Mouse (Mus musculus) intestine, embryonic 15.5 days (tissue): ENCODE measurements around the gene Gm5157. TPM values are rescaled to one million over a fixed set of nuclear protein-coding genes. Genes with fewer than 3 reads are reported as not detected.
"Not testable (repeated sequence)": the region's sequence is repeated elsewhere in the genome, so short reads cannot be mapped to it uniquely, and the experiment has no call there.

Experiments
- ATAC-seq: fragments of 200-750 bp; cut with Nextera tagmentation; 2 replicates; pipeline ENCODE4 v1.8.0; 2017; ENCODE audit warnings: moderate TSS enrichment, moderate library complexity
- H3K27ac ChIP-seq: fragments of 300-500 bp; sonication (generic); 2 replicates; pipeline ENCODE4 v1.5.1; 2015; ENCODE audit warnings: mild to moderate bottlenecking, inconsistent platforms
- H3K27me3 ChIP-seq: fragments of 300-500 bp; sonication (generic); replicated peaks from 2 replicates; pipeline ENCODE4 v1.6.1; 2015; ENCODE audit warnings: inconsistent platforms
- H3K36me3 ChIP-seq: fragments of 300-500 bp; sonication (generic); 2 replicates; pipeline ENCODE4 v1.6.1; 2015; ENCODE audit warnings: inconsistent platforms
- H3K4me1 ChIP-seq: fragments of 300-500 bp; sonication (generic); replicated peaks from 2 replicates; pipeline ENCODE4 v1.6.1; 2015; ENCODE audit warnings: inconsistent platforms
- H3K4me2 ChIP-seq: fragments of 300-500 bp; sonication (generic); replicated peaks from 2 replicates; pipeline ENCODE4 v1.6.1; 2015; ENCODE audit warnings: mild to moderate bottlenecking, inconsistent platforms
- H3K4me3 ChIP-seq: fragments of 300-500 bp; sonication (generic); replicated peaks from 2 replicates; pipeline ENCODE4 v1.5.1; 2015; ENCODE audit warnings: inconsistent platforms
- H3K9ac ChIP-seq: fragments of 300-500 bp; sonication (generic); 2 replicates; pipeline ENCODE4 v1.6.1; 2015; ENCODE audit warnings: inconsistent platforms
- H3K9me3 ChIP-seq: fragments of 300-500 bp; sonication (generic); 2 replicates; pipeline ENCODE4 v1.6.1; 2016; ENCODE audit warnings: inconsistent platforms
- WGBS: fragments of 180-500 bp; shearing (Covaris S2); methylation state at CpG from one replicate; pipeline ENCODE4 v1.1.7; 2015; 5-methylcytosine and 5-hydroxymethylcytosine counted together
- polyA plus RNA-seq: library from polyadenylated mRNA; unstranded; fragments of >200 nt; fragmentation: Nextera tagmentation; extraction: Ambion mirVana; gene quantifications from 2 replicates; pipeline ENCODE4 v1.2.1, GENCODE M21; 2015

The Gm5157 gene
- polyA plus RNA-seq = not detected in 2 replicates

GRCm38 (mm10) chr7:21190323-21190722 is at the start of gene Gm5157:
TSS of gene Gm5157 (minus strand) at chr7:21190423.
- H3K9ac ChIP-seq, ATAC-seq, H3K36me3 ChIP-seq, H3K4me3 ChIP-seq, H3K27me3 ChIP-seq, H3K9me3 ChIP-seq, H3K4me2 ChIP-seq, H3K27ac ChIP-seq, H3K4me1 ChIP-seq: not testable (repeated sequence)
- 60% methylated on average over 1 of the region's 2 CpGs for WGBS

DNA sequence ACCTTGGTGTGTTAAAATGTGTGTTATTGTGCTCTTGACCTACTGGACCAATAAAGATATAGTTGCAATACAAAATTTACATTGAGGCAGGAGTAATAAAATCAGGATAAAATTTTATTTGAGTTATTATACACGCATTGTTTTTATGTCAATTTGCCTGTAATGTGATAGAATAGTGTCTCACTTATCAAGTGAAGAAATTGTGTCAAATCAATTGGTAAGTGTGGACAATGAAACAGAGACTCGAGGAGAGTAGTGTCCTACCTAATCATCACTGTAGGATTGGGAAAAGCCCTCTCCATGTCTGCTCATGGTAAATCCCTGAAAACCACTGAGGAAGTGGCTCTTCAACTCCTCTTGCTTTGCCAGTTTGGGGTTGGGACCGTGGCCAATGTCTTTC is 28.3 kb downstream of the Gm5157 start, which contains the start of gene Vmn1r123:
Gene Vmn1r123, plus strand, starts transcription at position 301 of the 400 bp plus-strand sequence.
- not testable (repeated sequence) for H3K27ac ChIP-seq, H3K4me1 ChIP-seq, H3K4me3 ChIP-seq, ATAC-seq, H3K9ac ChIP-seq, H3K4me2 ChIP-seq, H3K36me3 ChIP-seq, H3K27me3 ChIP-seq, H3K9me3 ChIP-seq
- WGBS = 9% methylated on average over 1 of the region's 3 CpGs

Other genes with a start within 250 kb of the Gm5157 start
- not detected in 2 replicates for gene Vmn1r119, start 178.0 kb downstream of the Gm5157 start, polyA plus RNA-seq
- not detected in 2 replicates for gene Vmn1r120, start 136.6 kb downstream of the Gm5157 start, polyA plus RNA-seq
- gene Vmn1r121, start 91.9 kb downstream of the Gm5157 start, polyA plus RNA-seq = not detected in 2 replicates
- gene Vmn1r122, start 56.3 kb downstream of the Gm5157 start, polyA plus RNA-seq = not detected in 2 replicates
- gene Vmn1r123, start 28.2 kb downstream of the Gm5157 start, polyA plus RNA-seq = not detected in 2 replicates
- not detected in 2 replicates for gene Vmn1r124, start 70.2 kb upstream of the Gm5157 start, polyA plus RNA-seq
- gene Vmn1r125, start 81.8 kb upstream of the Gm5157 start, polyA plus RNA-seq = not detected in 2 replicates
- gene Vmn1r126, start 111.0 kb upstream of the Gm5157 start, polyA plus RNA-seq = not detected in 2 replicates
- gene Vmn1r127, start 129.4 kb upstream of the Gm5157 start, polyA plus RNA-seq = not detected in 2 replicates
- not detected in 2 replicates for gene Vmn1r128, start 158.9 kb upstream of the Gm5157 start, polyA plus RNA-seq
- not detected in 2 replicates for gene Vmn1r129, start 170.9 kb upstream of the Gm5157 start, polyA plus RNA-seq
- gene Gm6882, start 242.3 kb upstream of the Gm5157 start, polyA plus RNA-seq = not detected in 2 replicates